ENCODE assay signal across 7 mouse cellular contexts in genomic region chr4:150853680-150854461, GRCm38 (mm10). TPM values are rescaled to one million over a fixed set of nuclear protein-coding genes. Genes with fewer than 3 reads are reported as not detected.
DNase-seq lines count a peak whose midpoint lies in the region; ATAC-seq and TF ChIP-seq lines count a peak whose summit lies in the region.

Gene Errfi1 (plus strand): TSS chr4:150853919.

- ATAC-seq in hindbrain, embryonic 16.5 days: peak; percentile 15; the same call in 1 of the 2 replicates
- ATAC-seq in midbrain, embryonic 12.5 days (ENCODE audit: low FRiP score, low read depth): 0 out of 2 replicates have a peak, but pooled peaks have one; percentile 19

- WGBS in hindbrain, embryonic 16.5 days: 54% methylated on average over 13 of the region's 13 CpGs
- WGBS in midbrain, embryonic 12.5 days: 50% methylated on average over 13 of the region's 13 CpGs

- peak within 1 kb of the TSS; percentile 35 for H3K4me3 ChIP-seq in bone marrow macrophage, adult 2 months (ENCODE audit: insufficient read depth, low read length)
- H3K4me3 ChIP-seq in hindbrain, embryonic 16.5 days (ENCODE audit: low read length): peak within 1 kb of the TSS; percentile 73
- H3K4me3 ChIP-seq in midbrain, embryonic 12.5 days: peak within 1 kb of the TSS; percentile 80

- peaks cover under 1% of the 10 kb centered on the region; the same call in 1 of the 2 replicates for H3K4me1 ChIP-seq in bone marrow macrophage, adult 2 months (ENCODE audit: control insufficient read depth, insufficient read depth, low read length)
- peaks cover 10% of the 10 kb centered on the region for H3K4me1 ChIP-seq in hindbrain, embryonic 16.5 days (ENCODE audit: control insufficient read depth, insufficient read depth, low read depth, low read length)
- H3K4me1 ChIP-seq in midbrain, embryonic 12.5 days: peaks cover 10% of the 10 kb centered on the region; the same call in 1 of the 2 replicates

- intact Hi-C loops in left cerebral cortex, postnatal 36 days (cut with DNase I): loop anchor here (2.0 to 5.0 kb wide), 2 partner anchors 43 to 197 kb away; no protein-coding TSS in a partner anchor

- TF ChIP-seq CTCF in bone marrow macrophage, adult 2 months (IDR thresholded peaks at IDR 0.05; ENCODE audit: low read depth, low read length): no peak

- no peak for TF ChIP-seq POLR2A in bone marrow macrophage, adult 2 months (IDR thresholded peaks at IDR 0.05; ENCODE audit: borderline replicate concordance, low read depth, low read length)

- H3K36me3 ChIP-seq in hindbrain, embryonic 16.5 days (ENCODE audit: control insufficient read depth, insufficient read depth, low read length): no peaks in the 10 kb centered on the region
- no peaks in the 10 kb centered on the region for H3K36me3 ChIP-seq in midbrain, embryonic 12.5 days

- no peaks in the 10 kb centered on the region for H3K9me3 ChIP-seq in hindbrain, embryonic 16.5 days (ENCODE audit: control insufficient read depth, low read length)
- H3K9me3 ChIP-seq in midbrain, embryonic 12.5 days: no peaks in the 10 kb centered on the region

- DNase-seq in adrenal gland, adult 18-20 months (ENCODE audit: low spot score in 2 of 2): no peak
- DNase-seq in gastrocnemius, adult 18-20 months (ENCODE audit: low spot score): no peak
- no peak for DNase-seq in left cerebral cortex, postnatal 36 days (ENCODE audit: low spot score in 2 of 2)
- no peak for DNase-seq in right cerebral cortex, adult 2 months (ENCODE audit: low spot score in 2 of 2)

- peak within 1 kb of the TSS; percentile 68 for H3K9ac ChIP-seq in hindbrain, embryonic 16.5 days (ENCODE audit: low read depth, low read length)
- peak within 1 kb of the TSS; percentile 45 for H3K9ac ChIP-seq in midbrain, embryonic 12.5 days (replicated peaks)

- H3K27ac ChIP-seq in bone marrow macrophage, adult 2 months (ENCODE audit: insufficient read depth, low read depth, low read length): no peak within 1 kb of the TSS
- H3K27ac ChIP-seq in hindbrain, embryonic 16.5 days (ENCODE audit: low read depth, low read length): no peak within 1 kb of the TSS
- peak within 1 kb of the TSS; percentile 98; the same call in 1 of the 2 replicates for H3K27ac ChIP-seq in midbrain, embryonic 12.5 days (replicated peaks)

- H3K27me3 ChIP-seq in hindbrain, embryonic 16.5 days (replicated peaks; ENCODE audit: control insufficient read depth, insufficient read depth, low read length): no peaks in the 10 kb centered on the region
- H3K27me3 ChIP-seq in midbrain, embryonic 12.5 days: peaks cover 14% of the 10 kb centered on the region

- peak within 1 kb of the TSS; percentile 82 for H3K4me2 ChIP-seq in hindbrain, embryonic 16.5 days (ENCODE audit: low read length)
- peak within 1 kb of the TSS; percentile 67 for H3K4me2 ChIP-seq in midbrain, embryonic 12.5 days (replicated peaks)

RNA-seq across cellular contexts. Expression of gene Errfi1, which starts in this region (rescaled TPM):
- total RNA-seq in adrenal gland, adult 18-20 months (2021): 10 to 100 TPM; 40.7 to 53.5 TPM
- polyA plus RNA-seq in bone marrow macrophage, adult 2 months (2012; ENCODE audit: insufficient read depth, insufficient read length, missing spikeins): 8.7 TPM in 2 replicates
- total RNA-seq in gastrocnemius, adult 18-20 months (2021): 10 to 100 TPM; 24.9 to 35.9 TPM
- polyA plus RNA-seq in hindbrain, embryonic 16.5 days (2015; fragmentation: Nextera tagmentation; extraction: Ambion mirVana): 27.2 and 32.1 TPM in 2 replicates
- total RNA-seq in left cerebral cortex, postnatal 36 days (2021): 10 to 100 TPM; 27.4 TPM
- polyA plus RNA-seq in midbrain, embryonic 12.5 days (2016; fragmentation: Nextera tagmentation; extraction: Ambion mirVana): 21.2 and 22.1 TPM in 2 replicates
